Mouse (Mus musculus): ENCODE data around the gene Mgarp.

- TF ChIP-seq CTCF (IDR thresholded peaks at IDR 0.05 in 2 of 3, conservative IDR thresholded peaks at IDR 0.05 in 1 of 3; ENCODE audit: control insufficient read depth in 1 of 3, insufficient read depth in 1 of 3, low read depth in 2 of 3, low read length in 3 of 3, poor library complexity in 1 of 3, severe bottlenecking in 1 of 3): no peak
- no peak for TF ChIP-seq BHLHE40 (IDR thresholded peaks at IDR 0.05; ENCODE audit: borderline replicate concordance, low read depth, low read length)
- peak; percentile 80 for TF ChIP-seq MYC (IDR thresholded peaks at IDR 0.05; ENCODE audit: low read depth, low read length)
- 0 out of 4 replicates have a peak, but pooled peaks of 1 of the 2 experiments have one; percentile 46 for TF ChIP-seq POLR2A (IDR thresholded peaks at IDR 0.05; ENCODE audit: control insufficient read depth in 1 of 2, insufficient read depth in 1 of 2, low read depth in 1 of 2, low read length in 2 of 2, poor library complexity in 1 of 2)
- no peak for TF ChIP-seq GATA1 (IDR thresholded peaks at IDR 0.05; ENCODE audit: low read depth, low read length)
Measured at GRCm38 (mm10) chr3:51416073-51416363, 19.5 kb upstream of the Mgarp start.

Measured in MEL (cell line).